Mouse (Mus musculus): Measurements from ENCODE around the gene Gm6526. TPM values are rescaled to one million over a fixed set of nuclear protein-coding genes. Genes with fewer than 3 reads are reported as not detected.

Gm6526 gene
- polyA plus RNA-seq, 1 experiment from 2014 or later: not detected

Other genes starting within 250 kb of the Gm6526 start
- gene Gm5799, start 204.3 kb upstream of the Gm6526 start, polyA plus RNA-seq (2014; fragmentation: Nextera tagmentation; extraction: Ambion mirVana): 0.16 TPM in 1 of 2 replicates, not detected in the other
- not detected in 2 replicates for gene Gm17654, start 168.7 kb upstream of the Gm6526 start, polyA plus RNA-seq (2014; fragmentation: Nextera tagmentation; extraction: Ambion mirVana)
- gene Gm10375, start 139.9 kb upstream of the Gm6526 start, polyA plus RNA-seq (2014; fragmentation: Nextera tagmentation; extraction: Ambion mirVana): not detected in 2 replicates
- gene Gm8165, start 70.7 kb upstream of the Gm6526 start, polyA plus RNA-seq (2014; fragmentation: Nextera tagmentation; extraction: Ambion mirVana): not detected in 2 replicates
- gene Gm7324, start 50.0 kb upstream of the Gm6526 start, polyA plus RNA-seq (2014; fragmentation: Nextera tagmentation; extraction: Ambion mirVana): 1.6 and 2.3 TPM in 2 replicates
- not detected in 2 replicates for gene Gm16506, start 20.4 kb upstream of the Gm6526 start, polyA plus RNA-seq (2014; fragmentation: Nextera tagmentation; extraction: Ambion mirVana)
- gene Gm8180, start 36.9 kb downstream of the Gm6526 start, polyA plus RNA-seq (2014; fragmentation: Nextera tagmentation; extraction: Ambion mirVana): not detected in 2 replicates
- gene Ear1, start 127.7 kb downstream of the Gm6526 start, polyA plus RNA-seq (2014; fragmentation: Nextera tagmentation; extraction: Ambion mirVana): not detected in 2 replicates
- gene Ear10, start 175.7 kb downstream of the Gm6526 start, polyA plus RNA-seq (2014; fragmentation: Nextera tagmentation; extraction: Ambion mirVana): not detected in 2 replicates
- gene Gm8113, start 177.5 kb downstream of the Gm6526 start, polyA plus RNA-seq (2014; fragmentation: Nextera tagmentation; extraction: Ambion mirVana): 3.7 and 5.4 TPM in 2 replicates
- gene Ang5, start 209.2 kb downstream of the Gm6526 start, polyA plus RNA-seq (2014; fragmentation: Nextera tagmentation; extraction: Ambion mirVana): not detected in 2 replicates